Mouse (Mus musculus) spleen, adult 2 months (tissue): ENCODE measurements around the gene Bcam.

Experiments
- CTCF ChIP-seq: fragments of 200-500 bp; IDR thresholded peaks from 2 replicates; pipeline ENCODE4 v1.5.1; 2011; ENCODE audit warnings: mild to moderate bottlenecking, inconsistent platforms; ENCODE audit not compliant: insufficient read depth, insufficient read length, insufficient replicate concordance; ENCODE audit errors: extremely low read depth
- POLR2A ChIP-seq: fragments of 200-500 bp; IDR thresholded peaks from 2 replicates; pipeline ENCODE4 v1.6.1; 2011; ENCODE audit warnings: low read depth, low read length, inconsistent platforms

DNA sequence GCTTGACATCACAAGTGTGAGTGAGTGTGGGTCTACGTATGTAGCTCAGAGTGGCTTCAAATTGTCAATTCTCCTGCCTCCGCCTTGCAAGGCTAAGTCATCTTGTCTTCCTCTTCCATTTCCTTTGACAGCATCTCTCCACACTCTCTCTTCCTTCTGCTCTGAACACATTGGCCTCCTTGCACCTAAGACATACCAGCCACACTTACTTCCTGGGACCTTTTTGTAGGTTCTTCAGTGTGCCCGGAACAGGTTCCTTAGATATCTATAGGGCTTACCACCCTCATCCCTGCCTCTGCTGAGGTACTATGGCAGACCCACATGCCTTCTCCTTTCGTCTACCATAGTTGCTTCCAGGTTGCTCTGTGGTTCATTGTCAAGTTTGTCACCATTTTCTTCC is 42.3 kb upstream of the Bcam start:
- TF ChIP-seq CTCF (no peak), POLR2A (no peak)
